Mouse (Mus musculus) MEL (cell line): ENCODE results near the gene Man1c1. TPM values are rescaled to one million over a fixed set of nuclear protein-coding genes. Genes with fewer than 3 reads are reported as not detected.

Experiments used
- DNase-seq: peaks from one replicate; pipeline ENCODE4 v3.0.0; 2011; ENCODE audit warnings: low read depth, low spot score
- H3K27ac ChIP-seq: 2 replicates; pipeline ENCODE4 v1.5.1; 2012; ENCODE audit warnings: low read depth, mild to moderate bottlenecking, control low read depth, low read length, moderate library complexity; ENCODE audit not compliant: control insufficient read depth
- H3K27me3 ChIP-seq, 2 experiments: fragments of 150-350 bp in 1 of 2; sonication (generic) in 1 of 2; 2 replicates each; pipeline ENCODE4 v1.6.1; 2012; ENCODE audit warnings: low read length in 2 of 2, mild to moderate bottlenecking in 2 of 2, improper control_type of control experiment in 1 of 2, moderate library complexity in 1 of 2; ENCODE audit not compliant: insufficient read depth in 2 of 2, control insufficient read depth in 1 of 2
- H3K36me3 ChIP-seq, 2 experiments: 2 replicates each; pipeline ENCODE4 v1.6.1; 2012 to 2014; ENCODE audit warnings: low read length in 2 of 2, improper control_type of control experiment in 1 of 2, inconsistent platforms in 1 of 2, mild to moderate bottlenecking in 1 of 2; ENCODE audit not compliant: insufficient read depth in 2 of 2, control insufficient read depth in 1 of 2
- H3K4me1 ChIP-seq, 2 experiments: fragments of 150-350 bp in 1 of 2; sonication (generic) in 1 of 2; 2 replicates each; pipeline ENCODE4 v1.6.1; 2012; ENCODE audit warnings: low read length in 2 of 2, improper control_type of control experiment in 1 of 2, mild to moderate bottlenecking in 1 of 2; ENCODE audit not compliant: insufficient read depth in 2 of 2, control insufficient read depth in 1 of 2
- H3K4me3 ChIP-seq, 2 experiments: fragments of 150-350 bp in 1 of 2; sonication (generic) in 1 of 2; 2 replicates each; pipeline ENCODE4 v1.5.1; 2012; ENCODE audit warnings: low read depth in 2 of 2, low read length in 2 of 2, mild to moderate bottlenecking in 2 of 2, moderate library complexity in 2 of 2, control low read depth in 1 of 2, improper control_type of control experiment in 1 of 2; ENCODE audit not compliant: control insufficient read depth in 1 of 2, insufficient read depth in 1 of 2
- H3K79me2 ChIP-seq: 2 replicates; pipeline ENCODE4 v1.6.1; 2012; ENCODE audit warnings: mild to moderate bottlenecking, low read length, moderate library complexity; ENCODE audit not compliant: control insufficient read depth, poor library complexity, insufficient read depth
- H3K9ac ChIP-seq: 2 replicates; pipeline ENCODE4 v1.6.1; 2012; ENCODE audit warnings: low read depth, mild to moderate bottlenecking, control low read depth, low read length, moderate library complexity; ENCODE audit not compliant: control insufficient read depth, poor library complexity, severe bottlenecking
- H3K9me3 ChIP-seq: fragments of 150-350 bp; sonication (generic); replicated peaks from 2 replicates; pipeline ENCODE4 v1.6.1; 2012; ENCODE audit warnings: mild to moderate bottlenecking, low read length, improper control_type of control experiment, moderate library complexity; ENCODE audit not compliant: insufficient read depth
- CHD1 ChIP-seq: IDR thresholded peaks from 2 replicates; pipeline ENCODE4 v1.6.1; 2012; ENCODE audit warnings: low read depth, mild to moderate bottlenecking, inconsistent platforms, low read length, improper control_type of control experiment
- GABPA ChIP-seq: IDR thresholded peaks from 2 replicates; pipeline ENCODE4 v1.6.1; 2012; ENCODE audit warnings: low read depth, mild to moderate bottlenecking, inconsistent platforms, low read length, improper control_type of control experiment, moderate library complexity
- HCFC1 ChIP-seq: IDR thresholded peaks from 2 replicates; pipeline ENCODE4 v1.6.1; 2012; ENCODE audit warnings: low read depth, mild to moderate bottlenecking, inconsistent platforms, low read length, improper control_type of control experiment, moderate library complexity
- JUND ChIP-seq: IDR thresholded peaks from 2 replicates; pipeline ENCODE4 v1.6.1; 2011; ENCODE audit warnings: low read depth, mild to moderate bottlenecking, improper control_type of control experiment, low read length
- KAT2A ChIP-seq: conservative IDR thresholded peaks from 2 replicates; pipeline ENCODE4 v1.6.1; 2012; ENCODE audit warnings: low read depth, low read length, improper control_type of control experiment, inconsistent platforms
- MAX ChIP-seq: IDR thresholded peaks from 2 replicates; pipeline ENCODE4 v1.6.1; 2011; ENCODE audit warnings: low read length, improper control_type of control experiment
- MYB ChIP-seq: IDR thresholded peaks from 2 replicates; pipeline ENCODE4 v1.6.1; 2011; ENCODE audit warnings: mild to moderate bottlenecking, low read depth, low read length, improper control_type of control experiment
- POLR2AphosphoS2 ChIP-seq: IDR thresholded peaks from 2 replicates; pipeline ENCODE4 v1.6.1; 2011; ENCODE audit warnings: low read length, improper control_type of control experiment
- POLR2AphosphoS5 ChIP-seq: IDR thresholded peaks from 2 replicates; pipeline ENCODE4 v1.6.1; 2012; ENCODE audit warnings: low read depth, borderline replicate concordance, mild to moderate bottlenecking, inconsistent platforms, low read length, moderate library complexity, mixed read lengths
- RCOR1 ChIP-seq: IDR thresholded peaks from 2 replicates; pipeline ENCODE4 v1.6.1; 2012; ENCODE audit warnings: low read depth, mild to moderate bottlenecking, inconsistent platforms, low read length, improper control_type of control experiment
- SIN3A ChIP-seq: IDR thresholded peaks from 2 replicates; pipeline ENCODE4 v1.6.1; 2012; ENCODE audit warnings: low read length, improper control_type of control experiment, inconsistent platforms
- TCF12 ChIP-seq: IDR thresholded peaks from 2 replicates; pipeline ENCODE4 v1.6.1; 2014; ENCODE audit warnings: low read depth, mild to moderate bottlenecking, inconsistent platforms, low read length, improper control_type of control experiment, moderate library complexity
- UBTF ChIP-seq: IDR thresholded peaks from 2 replicates; pipeline ENCODE4 v1.6.1; 2012; ENCODE audit warnings: low read depth, mild to moderate bottlenecking, inconsistent platforms, low read length, improper control_type of control experiment, moderate library complexity, borderline replicate concordance; ENCODE audit not compliant: insufficient read depth
- USF1 ChIP-seq: IDR thresholded peaks from 2 replicates; pipeline ENCODE4 v1.6.1; 2014; ENCODE audit warnings: low read depth, mild to moderate bottlenecking, inconsistent platforms, low read length, improper control_type of control experiment, moderate library complexity
- USF2 ChIP-seq, 2 experiments: IDR thresholded peaks; 2 replicates each; pipeline ENCODE4 v1.6.1; 2011 to 2012; ENCODE audit warnings: improper control_type of control experiment in 2 of 2, low read length in 2 of 2, borderline replicate concordance in 1 of 2, inconsistent platforms in 1 of 2, low read depth in 1 of 2, mild to moderate bottlenecking in 1 of 2; ENCODE audit not compliant: insufficient read depth in 1 of 2
- ZMIZ1 ChIP-seq: IDR thresholded peaks from 2 replicates; pipeline ENCODE4 v1.6.1; 2012; ENCODE audit warnings: low read depth, mild to moderate bottlenecking, inconsistent platforms, low read length, improper control_type of control experiment, moderate library complexity
- polyA plus RNA-seq, 2 experiments: library from polyadenylated mRNA; stranded (reverse) in 1 of 2; unstranded in 1 of 2; fragments of >175 nt in 1 of 2; fragments of >200 nt in 1 of 2; gene quantifications; 2 replicates each; pipeline versions ENCODE4 v1.2.1 to v1.2.4; 2012; ENCODE audit warnings: low replicate concordance in 2 of 2, low read depth in 1 of 2; ENCODE audit not compliant: insufficient read length in 2 of 2, insufficient read depth in 1 of 2, missing spikeins in 1 of 2
- total RNA-seq: library from RNA; depleted of rRNA; stranded (reverse); fragments of 300-350 nt; gene quantifications from 2 replicates; pipeline ENCODE4 v1.2.3, GENCODE M21; 2012

Gene Man1c1
- total and polyA plus RNA-seq, 3 experiments = 1.9 to 5.2 TPM; not detected in 1

DNA sequence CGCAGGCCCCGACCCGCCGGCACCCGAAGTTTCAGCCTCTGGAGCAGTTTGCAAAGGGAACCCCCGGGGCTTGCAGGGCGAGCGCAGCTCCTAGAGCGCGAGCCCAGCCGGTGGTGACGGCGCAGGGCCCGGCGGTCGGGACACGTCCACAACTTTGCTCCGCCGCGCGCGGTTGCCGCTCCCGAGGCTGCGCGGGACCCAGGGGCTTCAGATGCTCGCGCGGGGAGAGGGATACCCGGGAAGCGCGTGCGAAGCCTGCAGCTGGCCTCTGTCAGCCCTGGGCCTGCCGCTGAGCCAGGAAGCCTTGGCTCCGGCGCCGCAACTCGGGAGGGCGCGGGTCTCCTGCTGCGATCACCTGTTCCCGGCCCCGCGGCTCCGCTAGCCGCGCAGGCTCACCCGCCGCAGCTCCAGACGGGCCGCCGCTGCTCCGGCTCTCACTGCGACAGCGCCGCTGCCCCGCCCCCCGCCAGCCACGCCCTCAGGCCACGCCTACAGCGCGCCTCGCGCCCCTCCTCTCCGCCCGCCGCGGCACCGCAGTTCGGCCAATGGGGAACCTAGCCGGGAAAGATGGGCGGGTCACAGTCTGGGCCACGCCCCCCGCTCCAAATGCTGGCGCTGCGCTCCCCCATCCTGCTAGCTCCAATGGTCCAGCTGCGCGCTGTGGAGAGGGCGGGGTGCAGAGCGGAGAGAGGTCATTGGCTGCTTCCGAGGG, at the start of gene Man1c1 (continued):
- TF ChIP-seq HCFC1 (no peak), RCOR1 (no peak), GABPA (no peak)

DNA sequence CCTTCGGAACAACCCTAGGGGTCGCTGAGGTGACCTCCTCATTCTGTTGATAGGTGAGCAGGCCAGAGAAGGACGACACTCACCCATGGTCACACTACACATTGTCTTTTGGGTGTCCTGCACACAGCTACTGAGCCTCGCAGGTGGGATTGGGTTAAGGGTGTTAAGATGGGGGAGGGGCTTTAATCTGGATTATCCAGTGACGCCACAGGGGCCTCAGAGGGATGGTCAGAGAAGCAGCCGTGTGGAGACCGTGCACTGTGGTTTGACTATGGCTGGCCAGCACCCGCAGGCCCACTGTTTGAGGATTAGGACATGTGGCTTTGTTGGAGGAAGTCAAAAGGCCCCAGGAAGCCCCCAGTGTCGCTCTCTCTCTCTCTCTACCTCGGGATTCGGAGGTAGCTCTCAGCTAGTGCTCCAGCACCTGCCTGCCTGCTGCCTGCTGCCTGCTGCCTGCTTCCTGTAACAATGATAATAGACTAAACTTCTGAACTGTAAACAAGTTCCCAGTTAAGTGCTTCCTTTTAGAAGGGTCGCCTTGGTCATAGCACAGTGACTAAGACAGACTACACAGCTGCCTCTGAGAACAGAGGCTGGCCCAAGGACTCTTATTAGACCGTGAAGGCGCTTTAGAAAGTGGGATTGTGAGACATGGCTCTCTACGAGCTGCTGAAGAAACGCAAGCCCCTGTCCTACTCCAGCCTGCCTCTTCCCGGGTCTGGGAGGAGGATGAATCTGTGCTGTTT, 49.6 kb upstream of the Man1c1 start:
- TF ChIP-seq USF1 (no peak), JUND (no peak), SIN3A (no peak), POLR2AphosphoS5 (no peak), CHD1 (no peak), TCF12 (no peak), KAT2A (no peak), POLR2AphosphoS2 (no peak), UBTF (no peak), MAX (no peak), USF2 (IDR thresholded peaks at IDR 0.05; ENCODE audit: borderline replicate concordance in 1 of 2, insufficient read depth in 1 of 2, low read depth in 1 of 2, low read length in 2 of 2) (no peak), MYB (no peak), ZMIZ1 (no peak)
- peaks cover 2 to 10% of the 10 kb centered on the region in 2 experiments; a peak in 3 of 4 replicates for H3K4me1 ChIP-seq
- no peaks in the 10 kb centered on the region for H3K9me3 ChIP-seq
- no peak overlapping the region for H3K9ac ChIP-seq
- no peak for DNase-seq
- no peak overlapping the region for H3K27ac ChIP-seq
- peaks cover 1% of the 10 kb centered on the region; the same call in 1 of the 2 replicates for H3K79me2 ChIP-seq
- H3K36me3 ChIP-seq = peaks cover 1 to 3% of the 10 kb centered on the region in 2 experiments; a peak in 3 of 4 replicates
- H3K4me3 ChIP-seq = no peak overlapping the region
- H3K27me3 ChIP-seq = no peaks in the 10 kb centered on the region
